Mouse (Mus musculus): ENCODE measurements around the gene Pacsin1. TPM values are rescaled to one million over a fixed set of nuclear protein-coding genes. Genes with fewer than 3 reads are reported as not detected.

Gene Pacsin1
- total and polyA plus RNA-seq, 2 experiments from 2014 or later: 38.7 to 62.5 TPM

- H3K36me3 ChIP-seq (ENCODE audit: insufficient read depth): 0 out of 2 replicates have a peak, but pooled peaks cover 6% of the 10 kb centered on the region
- 78% methylated on average over 7 of the region's 7 CpGs for WGBS
- peaks cover 15% of the 10 kb centered on the region for H3K4me1 ChIP-seq (ENCODE audit: insufficient read depth)
- H3K4me2 ChIP-seq (ENCODE audit: low read depth): no peak overlapping the region
- H3K27me3 ChIP-seq (ENCODE audit: insufficient read depth, low read length): no peaks in the 10 kb centered on the region
- DNase-seq: no peak
- no peak for ATAC-seq
- no peak overlapping the region for H3K9ac ChIP-seq
- H3K9me3 ChIP-seq (ENCODE audit: low read length): no peaks in the 10 kb centered on the region
- no peak for TF ChIP-seq CTCF (IDR thresholded peaks at IDR 0.05; ENCODE audit: low read depth)
- H3K27ac ChIP-seq (ENCODE audit: low read depth, low read length): no peak overlapping the region
- H3K4me3 ChIP-seq (ENCODE audit: low read depth, low read length): no peak overlapping the region
Measured at GRCm38 (mm10) chr17:27615388-27615787, 39.9 kb upstream of the Pacsin1 start.

DNA sequence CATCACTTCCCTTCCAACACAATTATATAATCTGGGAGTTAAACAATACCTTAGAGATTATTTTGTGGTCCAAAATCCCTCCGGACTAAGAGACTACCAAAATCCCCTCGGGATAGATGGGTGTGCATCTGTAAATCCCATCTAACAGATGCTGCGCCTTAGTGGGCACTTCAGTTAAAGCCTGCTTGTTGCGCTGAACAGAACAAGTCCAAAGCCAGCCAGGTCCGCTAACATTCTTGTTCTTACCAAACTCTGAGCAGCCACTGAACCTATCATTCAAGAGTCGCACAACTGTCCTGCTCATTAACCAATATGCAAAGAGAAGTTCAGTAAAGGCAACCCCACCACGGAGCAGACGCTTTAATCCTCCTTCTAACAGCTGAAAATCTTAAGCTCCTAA, 34.1 kb upstream of the Pacsin1 start:
- Histone ChIP-seq H3K9me3 (ENCODE audit: low read length) (no peaks in the 10 kb centered on the region), H3K27me3 (ENCODE audit: insufficient read depth, low read length) (no peaks in the 10 kb centered on the region), H3K9ac (peak overlapping the region; percentile 99), H3K4me1 (ENCODE audit: insufficient read depth) (peaks cover 6% of the 10 kb centered on the region), H3K4me2 (ENCODE audit: low read depth) (peak overlapping the region; percentile 73), H3K4me3 (ENCODE audit: low read depth, low read length) (peak overlapping the region; percentile 97), H3K36me3 (ENCODE audit: insufficient read depth) (0 out of 2 replicates have a peak, but pooled peaks cover 6% of the 10 kb centered on the region), H3K27ac (ENCODE audit: low read depth, low read length) (peak overlapping the region; percentile 98; the same call in 1 of the 2 replicates)
- WGBS: 15% methylated on average over 8 of the region's 8 CpGs
- ATAC-seq: no peak
- DNase-seq: no peak
- TF ChIP-seq CTCF (IDR thresholded peaks at IDR 0.05; ENCODE audit: low read depth): no peak

GRCm38 (mm10) chr17:27621705-27622531, 33.4 kb upstream of the Pacsin1 start:
- Histone ChIP-seq H3K27me3 (ENCODE audit: insufficient read depth, low read length) (no peaks in the 10 kb centered on the region), H3K36me3 (ENCODE audit: insufficient read depth) (0 out of 2 replicates have a peak, but pooled peaks cover 3% of the 10 kb centered on the region), H3K4me1 (ENCODE audit: insufficient read depth) (peaks cover 6% of the 10 kb centered on the region), H3K27ac (ENCODE audit: low read depth, low read length) (peak overlapping the region; percentile 98), H3K9ac (peak overlapping the region; percentile 99), H3K4me2 (ENCODE audit: low read depth) (peak overlapping the region; percentile 73), H3K9me3 (ENCODE audit: low read length) (no peaks in the 10 kb centered on the region), H3K4me3 (ENCODE audit: low read depth, low read length) (peak overlapping the region; percentile 97)
- TF ChIP-seq CTCF (IDR thresholded peaks at IDR 0.05; ENCODE audit: low read depth): no peak
- WGBS: under 1% methylated on average over 23 of the region's 23 CpGs
- DNase-seq (peak; percentile 71), ATAC-seq (peak; percentile 49)

DNA sequence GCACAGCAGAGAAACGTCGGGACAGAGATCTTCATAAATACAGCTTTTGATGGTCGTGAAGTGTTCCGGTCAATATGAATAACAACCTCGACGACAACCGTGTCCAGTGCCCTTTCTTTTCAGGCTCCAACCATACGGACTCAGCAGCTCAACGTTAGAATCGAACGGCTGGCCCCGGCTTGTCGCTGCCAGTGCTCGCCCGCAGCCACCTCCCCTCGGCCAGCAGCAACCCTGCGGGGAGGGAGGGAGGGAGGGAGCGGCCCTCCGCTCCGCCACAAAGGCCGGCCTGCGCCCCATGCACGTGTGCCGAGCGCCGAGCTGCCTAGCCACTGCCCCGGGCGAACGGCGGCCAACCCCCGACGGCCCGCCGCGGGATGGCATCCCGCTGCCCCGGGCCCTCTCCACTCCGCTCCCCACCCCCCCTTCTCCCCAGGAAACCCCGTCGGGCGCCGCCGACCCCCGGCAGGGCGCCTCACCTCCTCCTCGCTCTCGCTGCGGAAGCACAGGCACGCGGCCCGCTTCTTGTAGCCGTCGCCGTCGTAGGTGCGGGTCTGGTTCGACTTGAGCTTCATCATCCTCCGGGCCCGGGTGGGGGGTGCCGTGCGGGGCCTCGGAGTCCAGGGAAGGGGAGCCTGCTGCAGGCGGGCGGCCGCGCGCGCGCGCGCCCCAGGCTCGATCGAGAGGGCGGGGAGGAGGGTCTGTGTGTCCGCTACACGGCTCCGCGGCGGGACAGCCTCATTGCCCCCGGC, 32.5 kb upstream of the Pacsin1 start:
- Histone ChIP-seq H3K4me3 (ENCODE audit: low read depth, low read length) (peak overlapping the region; percentile 97), H3K27ac (ENCODE audit: low read depth, low read length) (peak overlapping the region; percentile 98), H3K36me3 (ENCODE audit: insufficient read depth) (no peaks in the 10 kb centered on the region), H3K4me1 (ENCODE audit: insufficient read depth) (peaks cover 6% of the 10 kb centered on the region), H3K27me3 (ENCODE audit: insufficient read depth, low read length) (no peaks in the 10 kb centered on the region), H3K4me2 (ENCODE audit: low read depth) (peak overlapping the region; percentile 73), H3K9me3 (ENCODE audit: low read length) (no peaks in the 10 kb centered on the region), H3K9ac (peak overlapping the region; percentile 99)
- TF ChIP-seq CTCF (IDR thresholded peaks at IDR 0.05; ENCODE audit: low read depth): no peak
- peak; percentile 47 for ATAC-seq
- no peak for DNase-seq
- 4% methylated on average over 50 of the region's 80 CpGs for WGBS

DNA sequence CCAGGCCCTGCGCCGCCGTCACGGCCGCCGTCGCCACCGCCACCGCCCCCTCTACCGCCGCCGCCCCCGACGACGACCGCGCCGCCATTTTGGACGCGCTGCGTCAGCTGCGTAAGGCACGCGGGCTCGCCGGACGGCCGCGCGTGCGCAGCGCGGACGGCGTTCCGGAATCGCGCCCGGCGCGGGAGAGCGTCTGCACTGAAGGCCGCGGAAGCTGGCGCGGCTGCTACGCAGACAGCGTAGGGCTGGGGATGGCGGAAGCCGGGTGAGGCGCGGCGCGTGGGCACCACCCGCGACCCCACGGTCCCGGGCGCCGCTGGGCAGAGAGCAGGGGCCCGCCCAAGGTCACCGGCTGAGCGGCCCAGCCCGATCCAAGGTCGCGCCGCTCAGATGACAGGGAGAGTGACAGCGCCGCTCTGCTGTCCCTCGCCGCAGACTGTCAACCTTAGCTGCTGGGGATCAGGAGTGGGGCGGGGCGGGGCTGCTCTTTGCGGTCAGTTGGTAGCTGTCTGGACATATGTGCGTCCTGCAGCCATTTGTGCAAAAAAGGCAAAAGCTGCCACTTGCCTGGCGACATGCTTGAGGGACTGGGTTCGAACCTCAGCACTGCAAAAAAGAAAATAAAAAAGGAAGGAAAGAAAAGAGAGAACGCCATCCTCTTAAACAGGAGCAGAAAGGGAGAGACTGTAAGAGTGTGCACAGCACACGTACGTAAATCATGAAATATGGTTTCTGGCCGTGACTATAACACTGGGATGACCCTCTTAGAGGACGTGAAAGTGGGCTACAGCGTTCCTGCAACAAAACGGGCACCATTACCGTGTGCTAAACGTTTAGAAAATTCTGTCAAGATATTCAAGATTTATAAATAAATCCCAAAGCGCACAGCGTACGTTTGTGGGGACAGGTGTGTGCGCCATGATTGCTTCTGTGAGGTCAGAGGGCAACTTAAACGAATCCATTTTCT, 31.7 kb upstream of the Pacsin1 start, which contains the start of gene Nudt3:
Gene Nudt3, minus strand, starts transcription at position 136 of the 967 bp plus-strand sequence.
- 7% methylated on average over 91 of the region's 91 CpGs for WGBS
- DNase-seq (peak; percentile 98), ATAC-seq (peak; percentile 93)
- Histone ChIP-seq H3K27ac (ENCODE audit: low read depth, low read length) (peak within 1 kb of the TSS; percentile 98), H3K9ac (peak within 1 kb of the TSS; percentile 99), H3K9me3 (ENCODE audit: low read length) (no peaks in the 10 kb centered on the region), H3K4me1 (ENCODE audit: insufficient read depth) (peaks cover 6% of the 10 kb centered on the region), H3K27me3 (ENCODE audit: insufficient read depth, low read length) (no peaks in the 10 kb centered on the region), H3K36me3 (ENCODE audit: insufficient read depth) (no peaks in the 10 kb centered on the region; the same call in 1 of the 2 replicates), H3K4me2 (ENCODE audit: low read depth) (peak within 1 kb of the TSS; percentile 73), H3K4me3 (ENCODE audit: low read depth, low read length) (peak within 1 kb of the TSS; percentile 97)
- peak; percentile 30 for TF ChIP-seq CTCF (IDR thresholded peaks at IDR 0.05; ENCODE audit: low read depth)

All from forebrain, postnatal 0 days (tissue).